Mouse (Mus musculus): ENCODE data around the gene Olfr95. TPM values are rescaled to one million over a fixed set of nuclear protein-coding genes. Genes with fewer than 3 reads are reported as not detected.

Gene Olfr95
- total RNA-seq, 2 experiments from 2014 or later = not detected

Other genes with a start within 250 kb of the Olfr95 start
- gene 2410137M14Rik, start 231.9 kb downstream of the Olfr95 start, total RNA-seq (2015; ENCODE audit: low replicate concordance) = not detected in 2 replicates
- gene 2410137M14Rik, start 231.9 kb downstream of the Olfr95 start, total RNA-seq (2017; ENCODE audit: low replicate concordance) = not detected in 2 replicates
- gene H2-M5, start 223.6 kb downstream of the Olfr95 start, total RNA-seq (2015; ENCODE audit: low replicate concordance) = not detected in 2 replicates
- not detected in 2 replicates for gene H2-M5, start 223.6 kb downstream of the Olfr95 start, total RNA-seq (2017; ENCODE audit: low replicate concordance)
- gene Zfp57, start 212.0 kb downstream of the Olfr95 start, total RNA-seq (2015; ENCODE audit: low replicate concordance) = not detected in 2 replicates
- not detected in 2 replicates for gene Zfp57, start 212.0 kb downstream of the Olfr95 start, total RNA-seq (2017; ENCODE audit: low replicate concordance)
- gene Mog, start 189.7 kb downstream of the Olfr95 start, total RNA-seq (2015; ENCODE audit: low replicate concordance) = not detected in 2 replicates
- not detected in 2 replicates for gene Mog, start 189.7 kb downstream of the Olfr95 start, total RNA-seq (2017; ENCODE audit: low replicate concordance)
- 0.42 and 1.2 TPM in 2 replicates for gene Gabbr1, start 167.2 kb downstream of the Olfr95 start, total RNA-seq (2015; ENCODE audit: low replicate concordance)
- 0.85 and 1.1 TPM in 2 replicates for gene Gabbr1, start 167.2 kb downstream of the Olfr95 start, total RNA-seq (2017; ENCODE audit: low replicate concordance)
- not detected in 2 replicates for gene Olfr90, start 124.6 kb downstream of the Olfr95 start, total RNA-seq (2015; ENCODE audit: low replicate concordance)
- not detected in 2 replicates for gene Olfr90, start 124.6 kb downstream of the Olfr95 start, total RNA-seq (2017; ENCODE audit: low replicate concordance)
- gene Olfr91, start 114.8 kb downstream of the Olfr95 start, total RNA-seq (2015; ENCODE audit: low replicate concordance) = not detected in 2 replicates
- not detected in 2 replicates for gene Olfr91, start 114.8 kb downstream of the Olfr95 start, total RNA-seq (2017; ENCODE audit: low replicate concordance)
- gene Olfr92, start 93.0 kb downstream of the Olfr95 start, total RNA-seq (2015; ENCODE audit: low replicate concordance) = not detected in 2 replicates
- gene Olfr92, start 93.0 kb downstream of the Olfr95 start, total RNA-seq (2017; ENCODE audit: low replicate concordance) = not detected in 2 replicates
- gene Olfr93, start 51.6 kb downstream of the Olfr95 start, total RNA-seq (2015; ENCODE audit: low replicate concordance) = not detected in 2 replicates
- not detected in 2 replicates for gene Olfr93, start 51.6 kb downstream of the Olfr95 start, total RNA-seq (2017; ENCODE audit: low replicate concordance)
- 5.4 TPM in 1 of 2 replicates, not detected in the other for gene Ubd, start 19.2 kb downstream of the Olfr95 start, total RNA-seq (2015; ENCODE audit: low replicate concordance)
- gene Ubd, start 19.2 kb downstream of the Olfr95 start, total RNA-seq (2017; ENCODE audit: low replicate concordance) = 1.7 and 4.7 TPM in 2 replicates
- not detected in 2 replicates for gene Olfr94, start 12.1 kb downstream of the Olfr95 start, total RNA-seq (2015; ENCODE audit: low replicate concordance)
- gene Olfr94, start 12.1 kb downstream of the Olfr95 start, total RNA-seq (2017; ENCODE audit: low replicate concordance) = not detected in 2 replicates
- gene Olfr96, start 7.0 kb upstream of the Olfr95 start, total RNA-seq (2015; ENCODE audit: low replicate concordance) = not detected in 2 replicates
- not detected in 2 replicates for gene Olfr96, start 7.0 kb upstream of the Olfr95 start, total RNA-seq (2017; ENCODE audit: low replicate concordance)
- not detected in 2 replicates for gene Olfr97, start 24.2 kb upstream of the Olfr95 start, total RNA-seq (2015; ENCODE audit: low replicate concordance)
- gene Olfr97, start 24.2 kb upstream of the Olfr95 start, total RNA-seq (2017; ENCODE audit: low replicate concordance) = not detected in 2 replicates
- not detected in 2 replicates for gene Olfr98, start 50.6 kb upstream of the Olfr95 start, total RNA-seq (2015; ENCODE audit: low replicate concordance)
- gene Olfr98, start 50.6 kb upstream of the Olfr95 start, total RNA-seq (2017; ENCODE audit: low replicate concordance) = not detected in 2 replicates
- gene H2-M3, start 57.1 kb upstream of the Olfr95 start, total RNA-seq (2015; ENCODE audit: low replicate concordance) = not detected in 2 replicates
- gene H2-M3, start 57.1 kb upstream of the Olfr95 start, total RNA-seq (2017; ENCODE audit: low replicate concordance) = 2.9 and 3.3 TPM in 2 replicates
- gene Olfr99, start 70.3 kb upstream of the Olfr95 start, total RNA-seq (2015; ENCODE audit: low replicate concordance) = not detected in 2 replicates
- gene Olfr99, start 70.3 kb upstream of the Olfr95 start, total RNA-seq (2017; ENCODE audit: low replicate concordance) = 1.7 TPM in 1 of 2 replicates, not detected in the other
- not detected in 2 replicates for gene Olfr101, start 91.2 kb upstream of the Olfr95 start, total RNA-seq (2015; ENCODE audit: low replicate concordance)
- not detected in 2 replicates for gene Olfr101, start 91.2 kb upstream of the Olfr95 start, total RNA-seq (2017; ENCODE audit: low replicate concordance)
- not detected in 2 replicates for gene Olfr102, start 103.9 kb upstream of the Olfr95 start, total RNA-seq (2015; ENCODE audit: low replicate concordance)
- gene Olfr102, start 103.9 kb upstream of the Olfr95 start, total RNA-seq (2017; ENCODE audit: low replicate concordance) = not detected in 2 replicates
- not detected in 2 replicates for gene Olfr103, start 126.6 kb upstream of the Olfr95 start, total RNA-seq (2015; ENCODE audit: low replicate concordance)
- gene Olfr103, start 126.6 kb upstream of the Olfr95 start, total RNA-seq (2017; ENCODE audit: low replicate concordance) = not detected in 2 replicates
- not detected in 2 replicates for gene Olfr104-ps, start 146.5 kb upstream of the Olfr95 start, total RNA-seq (2015; ENCODE audit: low replicate concordance)
- not detected in 2 replicates for gene Olfr104-ps, start 146.5 kb upstream of the Olfr95 start, total RNA-seq (2017; ENCODE audit: low replicate concordance)
- gene Olfr105-ps, start 165.9 kb upstream of the Olfr95 start, total RNA-seq (2015; ENCODE audit: low replicate concordance) = not detected in 2 replicates
- not detected in 2 replicates for gene Olfr105-ps, start 165.9 kb upstream of the Olfr95 start, total RNA-seq (2017; ENCODE audit: low replicate concordance)
- gene Olfr106-ps, start 177.3 kb upstream of the Olfr95 start, total RNA-seq (2015; ENCODE audit: low replicate concordance) = not detected in 2 replicates
- gene Olfr106-ps, start 177.3 kb upstream of the Olfr95 start, total RNA-seq (2017; ENCODE audit: low replicate concordance) = not detected in 2 replicates
- not detected in 2 replicates for gene Olfr107, start 186.1 kb upstream of the Olfr95 start, total RNA-seq (2015; ENCODE audit: low replicate concordance)
- gene Olfr107, start 186.1 kb upstream of the Olfr95 start, total RNA-seq (2017; ENCODE audit: low replicate concordance) = 0.56 TPM in 1 of 2 replicates, not detected in the other
- not detected in 2 replicates for gene Olfr108, start 232.4 kb upstream of the Olfr95 start, total RNA-seq (2015; ENCODE audit: low replicate concordance)
- gene Olfr108, start 232.4 kb upstream of the Olfr95 start, total RNA-seq (2017; ENCODE audit: low replicate concordance) = not detected in 2 replicates
- not detected in 2 replicates for gene Olfr109, start 245.8 kb upstream of the Olfr95 start, total RNA-seq (2015; ENCODE audit: low replicate concordance)
- not detected in 2 replicates for gene Olfr109, start 245.8 kb upstream of the Olfr95 start, total RNA-seq (2017; ENCODE audit: low replicate concordance)

Measured in erythroblast, adult 5-6 weeks (primary cell).